Mouse (Mus musculus) E14TG2a.4 (cell line): Measurements from ENCODE around the gene Dcp1b.

Experiments
- CTCF ChIP-seq: conservative IDR thresholded peaks from 2 replicates; pipeline ENCODE4 v1.5.1; 2014; ENCODE audit warnings: low read length
- NANOG ChIP-seq: IDR thresholded peaks from 2 replicates; pipeline ENCODE4 v1.6.1; 2014; ENCODE audit warnings: borderline replicate concordance, low read length, mixed read lengths
- POU5F1 ChIP-seq: IDR thresholded peaks from 2 replicates; pipeline ENCODE4 v1.6.1; 2014; ENCODE audit warnings: low read length, borderline replicate concordance

- TF ChIP-seq CTCF (no peak), NANOG (no peak), POU5F1 (no peak)
These were observed 73.5 kb downstream of the Dcp1b start for GRCm38 (mm10) chr6:119248578-119248977.
